Mouse (Mus musculus) olfactory bulb, adult 2 months (tissue): ENCODE data around the gene Dpm3. TPM values are rescaled to one million over a fixed set of nuclear protein-coding genes. Genes with fewer than 3 reads are reported as not detected.

Experiments used
- H3K27ac ChIP-seq: fragments of 200-500 bp; 2 replicates; pipeline ENCODE4 v1.5.1; 2012; ENCODE audit warnings: low read depth, low read length; ENCODE audit not compliant: insufficient read depth
- H3K4me1 ChIP-seq: fragments of 200-500 bp; 2 replicates; pipeline ENCODE4 v1.6.1; 2012; ENCODE audit warnings: low read length; ENCODE audit not compliant: control insufficient read depth, insufficient read depth
- H3K4me3 ChIP-seq: fragments of 200-500 bp; 2 replicates; pipeline ENCODE4 v1.5.1; 2012; ENCODE audit warnings: mild to moderate bottlenecking, low read depth, low read length, moderate library complexity; ENCODE audit not compliant: insufficient read depth
- CTCF ChIP-seq: fragments of 200-500 bp; IDR thresholded peaks from 2 replicates; pipeline ENCODE4 v1.5.1; 2012; ENCODE audit warnings: low read depth, mild to moderate bottlenecking, low read length, moderate library complexity; ENCODE audit not compliant: insufficient read depth
- POLR2A ChIP-seq: fragments of 200-500 bp; IDR thresholded peaks from 2 replicates; pipeline ENCODE4 v1.6.1; 2012; ENCODE audit warnings: mild to moderate bottlenecking, low read depth, low read length, moderate library complexity; ENCODE audit not compliant: insufficient read depth
- WGBS: fragments of 180-500 bp; shearing (Covaris S2); methylation state at CpG from one replicate; pipeline ENCODE4 v1.1.7; 2018; 5-methylcytosine and 5-hydroxymethylcytosine counted together
- polyA plus RNA-seq: library from polyadenylated mRNA; stranded (reverse); fragments of >200 nt; gene quantifications from 2 replicates; pipeline ENCODE4 v1.2.4, GENCODE M21; 2012; ENCODE audit warnings: low replicate concordance; ENCODE audit not compliant: missing spikeins, insufficient read depth, insufficient read length

Gene Dpm3
- polyA plus RNA-seq, 1 experiment = not detected

- 23% methylated on average over 4 of the region's 4 CpGs for WGBS
- H3K27ac ChIP-seq = no peak overlapping the region
- H3K4me1 ChIP-seq = peaks cover 24% of the 10 kb centered on the region
- TF ChIP-seq POLR2A = no peak
- TF ChIP-seq CTCF = no peak
- no peak overlapping the region for H3K4me3 ChIP-seq
Measured at GRCm38 (mm10) chr3:89282291-89282643, 23.1 kb downstream of the Dpm3 start.

GRCm38 (mm10) chr3:89284261-89284660, 25.1 kb downstream of the Dpm3 start:
- TF ChIP-seq CTCF (no peak), POLR2A (no peak)
- Histone ChIP-seq H3K4me3 (no peak overlapping the region), H3K4me1 (peaks cover 21% of the 10 kb centered on the region), H3K27ac (no peak overlapping the region)
- WGBS = 91% methylated on average over 3 of the region's 3 CpGs

- no peak overlapping the region for H3K27ac ChIP-seq
- WGBS = 50% methylated on average over 2 of the region's 2 CpGs
- TF ChIP-seq CTCF (no peak), POLR2A (no peak)
- H3K4me1 ChIP-seq = peaks cover 13% of the 10 kb centered on the region
- H3K4me3 ChIP-seq = no peak overlapping the region
Measured at GRCm38 (mm10) chr3:89285526-89285925, 26.4 kb downstream of the Dpm3 start.

- no peak overlapping the region for H3K4me3 ChIP-seq
- WGBS = 81% methylated on average over 5 of the region's 5 CpGs
- no peak for TF ChIP-seq CTCF
- no peak for TF ChIP-seq POLR2A
- H3K4me1 ChIP-seq = peaks cover 4% of the 10 kb centered on the region; the same call in 1 of the 2 replicates
- no peak overlapping the region for H3K27ac ChIP-seq
Measured at GRCm38 (mm10) chr3:89287286-89287685, 28.1 kb downstream of the Dpm3 start.

DNA sequence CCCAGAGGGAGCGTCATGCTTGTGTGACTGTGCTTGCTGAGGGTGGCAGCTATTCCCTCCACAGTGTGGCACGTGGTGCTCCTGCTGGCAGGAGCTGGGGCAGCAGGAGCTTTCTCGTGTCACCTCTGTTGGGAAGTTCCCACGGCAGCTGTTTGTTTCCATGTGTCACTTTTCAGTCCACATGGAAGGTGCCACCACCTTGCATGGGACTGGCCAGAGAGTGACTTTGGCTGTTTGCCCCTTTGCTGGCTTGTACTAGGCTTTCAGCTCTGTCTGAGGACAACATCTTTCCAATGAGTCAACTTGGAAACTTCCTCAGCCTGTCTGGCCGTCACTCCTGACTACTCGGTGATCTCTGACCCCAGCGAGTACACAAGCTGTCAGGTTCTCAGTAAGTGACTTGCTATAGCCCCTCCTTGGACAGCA, 29.4 kb downstream of the Dpm3 start:
- peaks cover 4% of the 10 kb centered on the region; the same call in 1 of the 2 replicates for H3K4me1 ChIP-seq
- no peak overlapping the region for H3K27ac ChIP-seq
- H3K4me3 ChIP-seq = no peak overlapping the region
- TF ChIP-seq POLR2A (no peak), CTCF (no peak)
- 40% methylated on average over 7 of the region's 7 CpGs for WGBS

DNA sequence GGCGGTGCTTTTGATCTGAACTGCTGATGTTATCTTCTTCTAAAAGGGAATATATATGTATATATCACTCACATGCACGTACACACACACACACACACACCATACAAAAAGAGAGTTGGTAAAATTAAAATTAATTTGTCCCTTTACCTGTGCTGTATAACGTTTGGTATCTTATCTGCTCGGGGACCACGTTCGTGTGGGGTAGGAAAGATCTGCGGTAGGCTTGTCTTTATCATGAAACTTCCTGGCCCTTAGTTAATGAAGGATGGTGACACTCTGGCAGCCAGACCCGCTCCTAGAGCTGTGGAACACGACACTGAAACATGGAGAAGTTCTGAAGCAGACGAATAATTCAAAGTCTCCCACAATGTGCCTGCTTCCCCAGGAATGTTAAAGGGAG, 32.7 kb downstream of the Dpm3 start:
- Histone ChIP-seq H3K4me1 (peaks cover 12% of the 10 kb centered on the region), H3K4me3 (no peak overlapping the region), H3K27ac (no peak overlapping the region)
- 82% methylated on average over 10 of the region's 10 CpGs for WGBS
- TF ChIP-seq CTCF = no peak
- no peak for TF ChIP-seq POLR2A

DNA sequence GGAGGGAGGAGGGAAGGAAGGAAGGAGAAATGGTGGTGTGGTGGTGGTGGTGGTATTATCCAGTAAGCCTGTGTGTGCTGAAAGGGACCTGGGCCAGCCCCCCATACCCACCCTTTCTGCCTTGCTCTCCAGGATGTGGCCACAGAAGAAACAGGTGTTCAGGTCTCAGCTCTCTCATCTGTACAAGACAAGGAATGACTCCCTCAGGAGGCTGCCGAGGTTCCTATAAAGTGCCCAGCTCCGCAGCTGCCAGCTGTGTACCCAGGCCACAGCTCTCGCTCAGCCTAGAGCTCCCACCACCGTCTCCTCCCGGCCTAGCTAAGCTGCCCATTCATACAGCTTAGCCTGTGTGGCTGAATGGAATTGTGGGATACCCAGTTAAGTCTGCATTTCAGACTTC, 33.1 kb downstream of the Dpm3 start:
- H3K4me1 ChIP-seq = peaks cover 14% of the 10 kb centered on the region
- 68% methylated on average over 5 of the region's 5 CpGs for WGBS

DNA sequence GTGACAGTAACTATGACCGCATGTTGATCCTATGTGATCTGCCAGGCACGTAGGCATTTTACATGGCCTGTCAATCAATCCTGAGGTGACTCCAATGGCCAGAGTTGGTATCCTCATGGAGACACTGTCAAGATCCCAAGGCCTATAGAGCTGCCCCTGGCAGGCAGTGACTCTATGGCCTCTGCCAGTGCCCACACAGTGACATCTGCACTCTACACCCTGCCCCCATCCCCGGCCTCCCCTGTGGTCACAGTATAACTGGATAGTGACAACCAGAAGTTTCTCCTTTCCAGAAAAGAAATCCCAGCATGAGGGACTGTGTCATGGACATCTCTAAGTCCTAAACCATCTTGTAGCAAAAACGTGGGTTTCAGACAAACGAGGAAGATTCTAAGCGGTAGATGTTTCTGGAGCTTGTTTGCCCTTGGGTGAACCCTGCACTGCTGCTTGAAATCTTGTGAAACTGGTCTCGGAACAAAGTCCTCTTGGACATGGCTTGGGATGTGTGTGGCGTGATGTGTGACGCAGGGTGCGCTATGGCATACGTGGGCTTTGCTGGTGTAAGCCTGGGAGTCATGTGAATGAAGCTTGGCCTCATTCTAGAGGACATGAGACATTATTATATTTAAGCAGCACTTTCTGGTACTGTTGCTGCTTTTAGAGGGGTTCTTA, 34.2 kb downstream of the Dpm3 start:
- no peak for TF ChIP-seq CTCF
- TF ChIP-seq POLR2A = no peak
- WGBS = 94% methylated on average over 11 of the region's 11 CpGs
- H3K27ac ChIP-seq = no peak overlapping the region
- no peak overlapping the region for H3K4me3 ChIP-seq
- H3K4me1 ChIP-seq = peaks cover 14% of the 10 kb centered on the region

More for the DNA sequence above, 33.1 kb downstream of the Dpm3 start:
- H3K4me3 ChIP-seq = no peak overlapping the region
- no peak overlapping the region for H3K27ac ChIP-seq
- no peak for TF ChIP-seq CTCF

GRCm38 (mm10) chr3:89294195-89294594, 35.0 kb downstream of the Dpm3 start:
- Histone ChIP-seq H3K27ac (no peak overlapping the region), H3K4me3 (no peak overlapping the region), H3K4me1 (peaks cover 12% of the 10 kb centered on the region)
- WGBS = 87% methylated on average over 5 of the region's 5 CpGs
- no peak for TF ChIP-seq CTCF
- no peak for TF ChIP-seq POLR2A
